Mouse (Mus musculus) thymus, adult 2 months (tissue): ENCODE data around the gene Fam3a.

Experiments used
- CTCF ChIP-seq: fragments of 200-500 bp; IDR thresholded peaks from 2 replicates; pipeline ENCODE4 v1.5.1; 2012; ENCODE audit warnings: mild to moderate bottlenecking, control low read depth, low read length, moderate library complexity, borderline replicate concordance; ENCODE audit not compliant: control insufficient read depth, poor library complexity, insufficient read depth; ENCODE audit errors: extremely low read depth
- POLR2A ChIP-seq: fragments of 200-500 bp; IDR thresholded peaks from 2 replicates; pipeline ENCODE4 v1.6.1; 2012; ENCODE audit warnings: mild to moderate bottlenecking, low read length, control low read depth, moderate library complexity; ENCODE audit not compliant: control insufficient read depth, poor library complexity, insufficient read depth; ENCODE audit errors: extremely low read depth

- no peak for TF ChIP-seq CTCF
- TF ChIP-seq POLR2A, result no peak
Observed at GRCm38 (mm10) chrX:74428146-74428825, 35.2 kb upstream of the Fam3a start.
